Mouse (Mus musculus) hindbrain, embryonic 14.5 days (tissue): ENCODE measurements around the gene Psen2. TPM values are rescaled to one million over a fixed set of nuclear protein-coding genes. Genes with fewer than 3 reads are reported as not detected.

Source experiments
- ATAC-seq: fragments of 200-750 bp; cut with Nextera tagmentation; 2 replicates; pipeline ENCODE4 v1.8.0; 2017; ENCODE audit warnings: moderate number of reproducible peaks, mild to moderate bottlenecking, moderate TSS enrichment, moderate library complexity; ENCODE audit not compliant: low FRiP score
- DNase-seq: peaks from one replicate; pipeline ENCODE4 v3.0.0-alpha.2; 2015; ENCODE audit warnings: low spot score
- H3K27ac ChIP-seq: fragments of 300-500 bp; sonication (generic); 2 replicates; pipeline ENCODE4 v1.5.1; 2014; ENCODE audit warnings: mild to moderate bottlenecking, moderate library complexity
- H3K27me3 ChIP-seq: fragments of 300-500 bp; sonication (generic); 2 replicates; pipeline ENCODE4 v1.6.1; 2014; ENCODE audit warnings: mild to moderate bottlenecking, low read length, mixed read lengths; ENCODE audit not compliant: control insufficient read depth, insufficient read depth
- H3K36me3 ChIP-seq: fragments of 300-500 bp; sonication (generic); replicated peaks from 2 replicates; pipeline ENCODE4 v1.6.1; 2014; ENCODE audit not compliant: control insufficient read depth, insufficient read depth
- H3K4me1 ChIP-seq: fragments of 300-500 bp; sonication (generic); replicated peaks from 2 replicates; pipeline ENCODE4 v1.6.1; 2014; ENCODE audit warnings: antibody characterized with exemption, low read length, mixed read lengths; ENCODE audit not compliant: control insufficient read depth, insufficient read depth
- H3K4me2 ChIP-seq: fragments of 300-500 bp; sonication (generic); replicated peaks from 2 replicates; pipeline ENCODE4 v1.6.1; 2014; ENCODE audit warnings: mild to moderate bottlenecking, moderate library complexity
- H3K4me3 ChIP-seq: fragments of 300-500 bp; sonication (generic); replicated peaks from 2 replicates; pipeline ENCODE4 v1.5.1; 2014; ENCODE audit warnings: mild to moderate bottlenecking, low read length
- H3K9ac ChIP-seq: fragments of 300-500 bp; sonication (generic); 2 replicates; pipeline ENCODE4 v1.6.1; 2014
- H3K9me3 ChIP-seq: fragments of 300-500 bp; sonication (generic); 2 replicates; pipeline ENCODE4 v1.6.1; 2016; ENCODE audit warnings: low read length; ENCODE audit not compliant: control insufficient read depth
- WGBS: fragments of 180-500 bp; shearing (Covaris S2); extraction: QIAGEN DNeasy Blood & Tissue Kit; methylation state at CpG from one replicate; pipeline ENCODE4 v1.1.7; 2014; 5-methylcytosine and 5-hydroxymethylcytosine counted together
- polyA plus RNA-seq: library from polyadenylated mRNA; unstranded; fragments of >200 nt; fragmentation: Nextera tagmentation; extraction: Ambion mirVana; gene quantifications from 2 replicates; pipeline ENCODE4 v1.2.1, GENCODE M21; 2014

Psen2 gene
- polyA plus RNA-seq, 1 experiment from 2014 or later, result 16.5 TPM

- no peaks in the 10 kb centered on the region for H3K4me1 ChIP-seq
- no peak overlapping the region for H3K4me2 ChIP-seq
- H3K4me3 ChIP-seq, result no peak overlapping the region
- no peaks in the 10 kb centered on the region for H3K27me3 ChIP-seq
- 91% methylated on average over 4 of the region's 4 CpGs for WGBS
- ATAC-seq, result no peak
- no peak overlapping the region for H3K27ac ChIP-seq
- H3K36me3 ChIP-seq, result no peaks in the 10 kb centered on the region
- DNase-seq, result no peak
- no peaks in the 10 kb centered on the region for H3K9me3 ChIP-seq
- no peak overlapping the region for H3K9ac ChIP-seq
These were observed 37.1 kb upstream of the Psen2 start for GRCm38 (mm10) chr1:180300292-180300691.

- no peak overlapping the region for H3K27ac ChIP-seq
- H3K9ac ChIP-seq, result no peak overlapping the region
- H3K4me1 ChIP-seq, result no peaks in the 10 kb centered on the region
- H3K9me3 ChIP-seq, result no peaks in the 10 kb centered on the region
- H3K27me3 ChIP-seq, result no peaks in the 10 kb centered on the region
- DNase-seq, result no peak
- no peaks in the 10 kb centered on the region for H3K36me3 ChIP-seq
- WGBS, result 94% methylated on average over 4 of the region's 4 CpGs
- H3K4me3 ChIP-seq, result no peak overlapping the region
- no peak for ATAC-seq
- no peak overlapping the region for H3K4me2 ChIP-seq
These were observed 36.5 kb upstream of the Psen2 start for GRCm38 (mm10) chr1:180299697-180300096.

GRCm38 (mm10) chr1:180296088-180296487 is 32.9 kb upstream of the Psen2 start:
- no peaks in the 10 kb centered on the region for H3K9me3 ChIP-seq
- ATAC-seq (no peak), DNase-seq (no peak)
- H3K4me1 ChIP-seq, result no peaks in the 10 kb centered on the region
- 82% methylated on average over 9 of the region's 9 CpGs for WGBS
- no peak overlapping the region for H3K4me2 ChIP-seq
- no peak overlapping the region for H3K9ac ChIP-seq
- H3K27me3 ChIP-seq, result no peaks in the 10 kb centered on the region
- no peak overlapping the region for H3K27ac ChIP-seq
- H3K36me3 ChIP-seq, result no peaks in the 10 kb centered on the region
- H3K4me3 ChIP-seq, result no peak overlapping the region

- no peak overlapping the region for H3K4me3 ChIP-seq
- H3K27ac ChIP-seq, result no peak overlapping the region
- no peak for DNase-seq
- no peaks in the 10 kb centered on the region for H3K36me3 ChIP-seq
- no peaks in the 10 kb centered on the region for H3K9me3 ChIP-seq
- H3K4me2 ChIP-seq, result no peak overlapping the region
- H3K9ac ChIP-seq, result no peak overlapping the region
- H3K4me1 ChIP-seq, result 0 out of 2 replicates have a peak, but pooled peaks cover 2% of the 10 kb centered on the region
- WGBS, result 90% methylated on average over 4 of the region's 4 CpGs
- ATAC-seq, result no peak
- no peaks in the 10 kb centered on the region for H3K27me3 ChIP-seq
These were observed 27.1 kb upstream of the Psen2 start for GRCm38 (mm10) chr1:180290358-180290757.

GRCm38 (mm10) chr1:180289788-180290187 is 26.6 kb upstream of the Psen2 start:
- no peak for DNase-seq
- 78% methylated on average over 5 of the region's 5 CpGs for WGBS
- no peak overlapping the region for H3K4me3 ChIP-seq
- no peak for ATAC-seq
- no peak overlapping the region for H3K4me2 ChIP-seq
- H3K36me3 ChIP-seq, result no peaks in the 10 kb centered on the region
- H3K9me3 ChIP-seq, result no peaks in the 10 kb centered on the region
- 0 out of 2 replicates have a peak, but pooled peaks cover 2% of the 10 kb centered on the region for H3K4me1 ChIP-seq
- H3K27ac ChIP-seq, result no peak overlapping the region
- H3K27me3 ChIP-seq, result no peaks in the 10 kb centered on the region
- H3K9ac ChIP-seq, result no peak overlapping the region

- ATAC-seq (no peak), DNase-seq (no peak)
- Histone ChIP-seq H3K4me3 (no peak overlapping the region), H3K9me3 (no peaks in the 10 kb centered on the region), H3K4me1 (peaks cover 7% of the 10 kb centered on the region), H3K4me2 (no peak overlapping the region), H3K36me3 (no peaks in the 10 kb centered on the region), H3K27ac (no peak overlapping the region), H3K9ac (no peak overlapping the region), H3K27me3 (no peaks in the 10 kb centered on the region)
- WGBS, result 85% methylated on average over 7 of the region's 7 CpGs
These were observed 25.7 kb upstream of the Psen2 start for GRCm38 (mm10) chr1:180288872-180289468.

- Histone ChIP-seq H3K27ac (no peak overlapping the region), H3K27me3 (no peaks in the 10 kb centered on the region), H3K36me3 (no peaks in the 10 kb centered on the region), H3K9me3 (no peaks in the 10 kb centered on the region), H3K4me3 (no peak overlapping the region), H3K4me2 (no peak overlapping the region), H3K9ac (no peak overlapping the region), H3K4me1 (peaks cover 13% of the 10 kb centered on the region)
- no peak for ATAC-seq
- 82% methylated on average over 7 of the region's 7 CpGs for WGBS
- DNase-seq, result no peak
These were observed 25.0 kb upstream of the Psen2 start for GRCm38 (mm10) chr1:180288227-180288626.

GRCm38 (mm10) chr1:180286081-180286831 is 23.0 kb upstream of the Psen2 start:
- Histone ChIP-seq H3K27ac (no peak overlapping the region), H3K9ac (no peak overlapping the region), H3K4me2 (no peak overlapping the region), H3K4me3 (no peak overlapping the region), H3K27me3 (no peaks in the 10 kb centered on the region), H3K9me3 (no peaks in the 10 kb centered on the region), H3K36me3 (no peaks in the 10 kb centered on the region), H3K4me1 (peaks cover 13% of the 10 kb centered on the region)
- ATAC-seq, result no peak
- WGBS, result 62% methylated on average over 15 of the region's 15 CpGs
- no peak for DNase-seq

GRCm38 (mm10) chr1:180283813-180284768 is 20.9 kb upstream of the Psen2 start:
- Histone ChIP-seq H3K27ac (0 out of 2 replicates have a peak overlapping the region, but pooled peaks have one; percentile 39), H3K9me3 (no peaks in the 10 kb centered on the region), H3K4me3 (no peak overlapping the region), H3K4me1 (peaks cover 19% of the 10 kb centered on the region), H3K4me2 (peak overlapping the region; percentile 23), H3K27me3 (no peaks in the 10 kb centered on the region), H3K9ac (peak overlapping the region; percentile 35; the same call in 1 of the 2 replicates), H3K36me3 (no peaks in the 10 kb centered on the region)
- WGBS, result 18% methylated on average over 16 of the region's 16 CpGs
- ATAC-seq (peak; percentile 63; the same call in 1 of the 2 replicates), DNase-seq (peak; percentile 67)
